Mouse (Mus musculus) ES-E14 (cell line): ENCODE measurements around the gene Arhgap35. TPM values are rescaled to one million over a fixed set of nuclear protein-coding genes. Genes with fewer than 3 reads are reported as not detected.

Experiments used
- DNase-seq: peaks from one replicate; pipeline ENCODE4 v3.0.0-alpha.2; 2013; ENCODE audit warnings: low read depth, low spot score
- H3K27ac ChIP-seq: 2 replicates; pipeline ENCODE4 v1.5.1; 2012; ENCODE audit warnings: low read depth, mild to moderate bottlenecking, low read length, moderate library complexity, mixed read lengths; ENCODE audit not compliant: poor library complexity, insufficient read depth, severe bottlenecking
- H3K36me3 ChIP-seq: 2 replicates; pipeline ENCODE4 v1.6.1; 2012; ENCODE audit warnings: mild to moderate bottlenecking, low read length, moderate library complexity, mixed read lengths; ENCODE audit not compliant: control insufficient read depth, poor library complexity, insufficient read depth, severe bottlenecking
- H3K4me1 ChIP-seq, 2 experiments: fragments of 150-350 bp in 1 of 2; sonication (generic) in 1 of 2; 2 replicates each; pipeline ENCODE4 v1.6.1; 2012; ENCODE audit warnings: low read length in 2 of 2, mild to moderate bottlenecking in 1 of 2, mixed read lengths in 1 of 2; ENCODE audit not compliant: control insufficient read depth in 2 of 2, insufficient read depth in 2 of 2, poor library complexity in 1 of 2
- H3K4me3 ChIP-seq, 2 experiments: fragments of 150-350 bp in 1 of 2; sonication (generic) in 1 of 2; 2 replicates each; pipeline ENCODE4 v1.5.1; 2012; ENCODE audit warnings: low read length in 2 of 2, low read depth in 1 of 2, mild to moderate bottlenecking in 1 of 2, mixed read lengths in 1 of 2; ENCODE audit not compliant: insufficient read depth in 1 of 2, poor library complexity in 1 of 2, severe bottlenecking in 1 of 2
- H3K9ac ChIP-seq: 2 replicates; pipeline ENCODE4 v1.6.1; 2012; ENCODE audit warnings: low read depth, mild to moderate bottlenecking, low read length, mixed read lengths; ENCODE audit not compliant: poor library complexity, insufficient read depth, severe bottlenecking
- H3K9me3 ChIP-seq: fragments of 150-350 bp; sonication (generic); 2 replicates; pipeline ENCODE4 v1.6.1; 2012; ENCODE audit warnings: low read depth, mild to moderate bottlenecking, low read length; ENCODE audit not compliant: control insufficient read depth, insufficient read depth
- CHD2 ChIP-seq: IDR thresholded peaks from 2 replicates; pipeline ENCODE4 v1.6.1; 2014; ENCODE audit warnings: mild to moderate bottlenecking, low read depth, low read length, inconsistent platforms
- HCFC1 ChIP-seq: IDR thresholded peaks from 2 replicates; pipeline ENCODE4 v1.6.1; 2012; ENCODE audit warnings: low read length, inconsistent platforms, borderline replicate concordance; ENCODE audit not compliant: insufficient read depth
- MAFK ChIP-seq: IDR thresholded peaks from 2 replicates; pipeline ENCODE4 v1.6.1; 2014; ENCODE audit warnings: mild to moderate bottlenecking, low read depth, low read length, inconsistent platforms; ENCODE audit not compliant: insufficient read depth
- ZC3H11A ChIP-seq: IDR thresholded peaks from 2 replicates; pipeline ENCODE4 v1.6.1; 2012; ENCODE audit warnings: low read depth, mild to moderate bottlenecking, inconsistent platforms, low read length, borderline replicate concordance
- ZNF384 ChIP-seq: IDR thresholded peaks from 2 replicates; pipeline ENCODE4 v1.6.1; 2012; ENCODE audit warnings: low read depth, low read length, inconsistent platforms
- in situ Hi-C, 2 experiments: fragments of 600-800 bp; cut with MboI; formaldehyde crosslinking; loops; one replicate each; pipeline ENCODE4 v1.15.1; 2025; ENCODE audit warnings: low sequenced_read_pairs in 2 of 2, inconsistent platforms in 1 of 2; ENCODE audit not compliant: unreplicated experiment in 2 of 2
- total RNA-seq: library from RNA; depleted of rRNA; stranded (reverse); fragments of 300-350 nt; gene quantifications from 2 replicates; pipeline ENCODE4 v1.2.3, GENCODE M21; 2012

The Arhgap35 gene
- total RNA-seq, 1 experiment, result 46.6 TPM

DNA sequence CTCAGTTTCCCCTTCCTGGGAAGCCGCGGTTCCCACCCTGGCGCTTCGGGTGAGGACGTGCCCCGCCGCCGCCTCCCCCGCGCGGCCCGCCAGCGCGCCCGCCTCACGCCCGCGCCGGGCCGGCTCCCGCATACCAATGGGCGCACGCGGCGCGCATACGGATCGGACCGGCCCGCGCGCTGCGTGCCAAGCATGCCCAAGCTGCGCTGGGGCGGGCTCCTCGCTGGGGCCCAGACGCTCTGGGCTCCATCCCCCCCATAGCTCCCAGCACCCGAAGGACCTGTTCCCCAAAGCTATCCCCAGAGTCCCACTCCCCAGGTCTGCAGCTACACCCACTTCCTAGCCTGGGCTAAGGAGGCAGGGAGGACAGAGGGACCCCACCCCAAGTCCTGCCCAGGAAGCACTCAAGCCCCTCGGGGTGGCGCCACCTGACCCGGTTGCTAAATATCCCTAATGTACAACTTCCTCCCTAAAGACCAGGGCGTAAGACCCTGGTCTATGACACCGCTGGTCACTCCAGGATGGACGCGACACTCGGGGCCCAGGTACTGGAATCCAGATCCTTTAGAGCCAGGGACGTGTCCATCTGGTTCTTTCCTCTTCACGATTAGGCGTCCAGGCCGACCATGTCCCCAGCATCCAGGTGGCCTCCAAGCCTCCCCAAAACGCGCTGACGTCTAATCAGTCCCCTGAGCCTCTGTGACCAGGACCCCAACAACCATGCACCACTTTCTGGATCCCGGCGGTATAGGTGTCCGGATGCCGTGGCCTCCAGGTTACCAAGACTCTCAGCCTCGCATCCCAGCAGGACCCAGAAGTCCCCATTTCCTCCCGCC, 138.8 kb downstream of the Arhgap35 start:
- in situ Hi-C loops, result no loop called here
- TF ChIP-seq ZC3H11A (no peak), MAFK (no peak)
- no peaks in the 10 kb centered on the region for H3K36me3 ChIP-seq
- no peaks in the 10 kb centered on the region for H3K9me3 ChIP-seq
- H3K4me1 ChIP-seq, result peaks cover 2 to 9% of the 10 kb centered on the region in 2 experiments; a peak in 1 of 4 replicates
- no peak for DNase-seq
- H3K9ac ChIP-seq, result peak overlapping the region; percentile 25; the same call in 1 of the 2 replicates
- peak overlapping the region; percentile 55 to 64 for H3K4me3 ChIP-seq
- H3K27ac ChIP-seq, result no peak overlapping the region

GRCm38 (mm10) chr7:16475321-16475720, 139.5 kb downstream of the Arhgap35 start:
- Histone ChIP-seq H3K4me3 (peak overlapping the region; percentile 55 to 64; a peak in 3 of 4 replicates), H3K9me3 (no peaks in the 10 kb centered on the region), H3K27ac (no peak overlapping the region), H3K9ac (no peak overlapping the region; the same call in 1 of the 2 replicates), H3K4me1 (peaks cover 2 to 8% of the 10 kb centered on the region in 2 experiments; a peak in 1 of 4 replicates), H3K36me3 (no peaks in the 10 kb centered on the region)
- in situ Hi-C loops, result no loop called here
- TF ChIP-seq MAFK, result no peak
- no peak for TF ChIP-seq HCFC1
- TF ChIP-seq CHD2, result no peak
- no peak for DNase-seq

- H3K9ac ChIP-seq, result no peak overlapping the region
These were observed 140.3 kb downstream of the Arhgap35 start for GRCm38 (mm10) chr7:16474445-16474844.

GRCm38 (mm10) chr7:16473847-16474246, 140.9 kb downstream of the Arhgap35 start:
- Histone ChIP-seq H3K9ac (no peak overlapping the region; the same call in 1 of the 2 replicates), H3K9me3 (no peaks in the 10 kb centered on the region), H3K36me3 (no peaks in the 10 kb centered on the region), H3K4me1 (peaks cover 2 to 8% of the 10 kb centered on the region in 2 experiments; a peak in 1 of 4 replicates), H3K4me3 (no peak overlapping the region), H3K27ac (no peak overlapping the region)
- TF ChIP-seq CHD2 (no peak), HCFC1 (no peak)
- in situ Hi-C loops, result no loop called here
- no peak for DNase-seq

More at GRCm38 (mm10) chr7:16474445-16474844, 140.3 kb downstream of the Arhgap35 start:
- in situ Hi-C loops, result no loop called here
- TF ChIP-seq ZC3H11A (no peak), CHD2 (no peak), HCFC1 (no peak)
- no peaks in the 10 kb centered on the region for H3K9me3 ChIP-seq
- DNase-seq, result no peak
- H3K4me1 ChIP-seq, result peaks cover 2 to 6% of the 10 kb centered on the region in 2 experiments; a peak in 1 of 4 replicates
- no peak overlapping the region for H3K27ac ChIP-seq
- H3K4me3 ChIP-seq, result peak overlapping the region; percentile 46 to 54; a peak in 3 of 4 replicates
- no peaks in the 10 kb centered on the region for H3K36me3 ChIP-seq

- Histone ChIP-seq H3K4me1 (peaks cover 2 to 13% of the 10 kb centered on the region in 2 experiments; a peak in 1 of 4 replicates), H3K27ac (no peak overlapping the region), H3K4me3 (no peak overlapping the region), H3K36me3 (no peaks in the 10 kb centered on the region), H3K9ac (no peak overlapping the region), H3K9me3 (no peaks in the 10 kb centered on the region)
- in situ Hi-C loops, result no loop called here
- TF ChIP-seq CHD2, result no peak
- no peak for TF ChIP-seq ZC3H11A
- TF ChIP-seq HCFC1, result no peak
- no peak for TF ChIP-seq MAFK
- no peak for TF ChIP-seq ZNF384
- DNase-seq, result no peak
These were observed 142.6 kb downstream of the Arhgap35 start for GRCm38 (mm10) chr7:16472116-16472709.
